Mouse (Mus musculus): ENCODE measurements around the gene Lypd6b. TPM values are rescaled to one million over a fixed set of nuclear protein-coding genes. Genes with fewer than 3 reads are reported as not detected.

The Lypd6b gene
- polyA plus RNA-seq, 1 experiment: 1.1 TPM

GRCm38 (mm10) chr2:49818126-49818525, 30.6 kb downstream of the Lypd6b start:
- DNase-seq (ENCODE audit: low read depth): no peak

GRCm38 (mm10) chr2:49822312-49822711, 34.8 kb downstream of the Lypd6b start:
- DNase-seq (ENCODE audit: low read depth): no peak

GRCm38 (mm10) chr2:49825588-49825987, 38.1 kb downstream of the Lypd6b start:
- DNase-seq (ENCODE audit: low read depth): no peak

- DNase-seq (ENCODE audit: low read depth): no peak
These were observed 40.3 kb downstream of the Lypd6b start for GRCm38 (mm10) chr2:49827756-49828155.

GRCm38 (mm10) chr2:49830369-49830768, 42.9 kb downstream of the Lypd6b start:
- no peak for DNase-seq (ENCODE audit: low read depth)

GRCm38 (mm10) chr2:49832277-49832803, 44.9 kb downstream of the Lypd6b start:
- DNase-seq (ENCODE audit: low read depth): no peak

GRCm38 (mm10) chr2:49837454-49838059, 50.1 kb downstream of the Lypd6b start:
- DNase-seq (ENCODE audit: low read depth): no peak

- no peak for DNase-seq (ENCODE audit: low read depth)
These were observed 51.1 kb downstream of the Lypd6b start for GRCm38 (mm10) chr2:49838611-49839010.

- no peak for DNase-seq (ENCODE audit: low read depth)
These were observed 53.1 kb downstream of the Lypd6b start for GRCm38 (mm10) chr2:49840573-49840972.

GRCm38 (mm10) chr2:49841089-49841488, 53.6 kb downstream of the Lypd6b start:
- no peak for DNase-seq (ENCODE audit: low read depth)

GRCm38 (mm10) chr2:49845104-49845503, 57.6 kb downstream of the Lypd6b start:
- DNase-seq (ENCODE audit: low read depth): no peak

- DNase-seq (ENCODE audit: low read depth): no peak
These were observed 58.6 kb downstream of the Lypd6b start for GRCm38 (mm10) chr2:49846097-49846496.

GRCm38 (mm10) chr2:49846880-49847279, 59.4 kb downstream of the Lypd6b start:
- DNase-seq (ENCODE audit: low read depth): no peak

GRCm38 (mm10) chr2:49847831-49848230, 60.3 kb downstream of the Lypd6b start:
- no peak for DNase-seq (ENCODE audit: low read depth)

GRCm38 (mm10) chr2:49849771-49850170, 62.3 kb downstream of the Lypd6b start:
- DNase-seq (ENCODE audit: low read depth): no peak

- no peak for DNase-seq (ENCODE audit: low read depth)
These were observed 64.5 kb downstream of the Lypd6b start for GRCm38 (mm10) chr2:49851977-49852376.

- DNase-seq (ENCODE audit: low read depth): no peak
These were observed 68.7 kb downstream of the Lypd6b start for GRCm38 (mm10) chr2:49856161-49856564.

- DNase-seq (ENCODE audit: low read depth): no peak
These were observed 69.1 kb downstream of the Lypd6b start for GRCm38 (mm10) chr2:49856584-49856983.

- DNase-seq (ENCODE audit: low read depth): no peak
These were observed 72.9 kb downstream of the Lypd6b start for GRCm38 (mm10) chr2:49860219-49860962.

- DNase-seq (ENCODE audit: low read depth): no peak
These were observed 73.6 kb downstream of the Lypd6b start for GRCm38 (mm10) chr2:49860969-49861592.

GRCm38 (mm10) chr2:49861658-49862057, 74.2 kb downstream of the Lypd6b start:
- no peak for DNase-seq (ENCODE audit: low read depth)

GRCm38 (mm10) chr2:49868116-49868858, 80.8 kb downstream of the Lypd6b start:
- DNase-seq (ENCODE audit: low read depth): no peak

Data from gonadal fat pad, adult 2 months (tissue).